Mouse (Mus musculus) right cerebral cortex, postnatal 36 days (tissue): Measurements from ENCODE around the gene Dock1.

Source experiments
- DNase-seq, 2 experiments: peaks; one replicate each; pipeline ENCODE4 v3.0.0; 2022; ENCODE audit warnings: low spot score in 2 of 2, mixed read lengths in 1 of 2

Dock1 gene

GRCm38 (mm10) chr7:134751496-134751895 lies 81.0 kb downstream of the Dock1 start:
- DNase-seq: no peak

DNA sequence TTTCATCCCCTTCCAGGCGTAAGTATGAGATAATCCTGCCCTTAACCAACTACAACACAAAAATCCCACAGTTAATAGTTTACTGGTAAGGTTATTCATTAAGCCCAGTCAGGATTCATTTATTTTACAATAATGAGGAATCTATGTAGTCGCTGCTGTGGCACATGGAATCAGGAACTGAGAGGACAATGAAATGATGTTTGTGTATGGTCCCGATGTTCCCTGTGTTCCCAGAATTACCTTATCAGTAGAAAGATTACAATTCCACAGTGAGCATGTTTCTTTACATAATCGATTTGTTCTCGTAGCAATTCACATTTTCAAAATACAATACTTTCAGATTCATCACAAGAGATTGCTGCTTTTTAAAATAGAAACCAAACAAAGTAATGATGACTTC lies 83.0 kb downstream of the Dock1 start:
- DNase-seq: no peak

DNA sequence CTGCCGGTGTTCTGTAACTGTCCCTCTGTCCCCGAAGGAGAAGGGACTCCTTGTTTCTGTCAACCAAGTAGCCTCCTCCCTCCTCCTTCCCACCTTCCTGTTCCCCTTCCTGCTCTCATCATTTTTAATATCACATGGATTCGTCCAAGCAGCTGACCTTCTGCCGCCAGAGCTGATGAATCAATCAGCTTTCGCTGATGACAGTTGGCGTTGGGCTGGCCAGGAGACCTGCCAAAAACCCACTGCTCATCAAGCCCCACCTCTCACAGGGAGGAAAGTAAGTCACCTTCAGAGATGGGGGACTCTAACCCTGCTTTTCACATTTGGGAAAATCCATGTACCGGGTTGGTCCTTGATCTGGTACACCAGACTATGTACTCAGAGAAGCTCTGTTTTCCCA lies 87.2 kb downstream of the Dock1 start:
- DNase-seq: no peak

DNA sequence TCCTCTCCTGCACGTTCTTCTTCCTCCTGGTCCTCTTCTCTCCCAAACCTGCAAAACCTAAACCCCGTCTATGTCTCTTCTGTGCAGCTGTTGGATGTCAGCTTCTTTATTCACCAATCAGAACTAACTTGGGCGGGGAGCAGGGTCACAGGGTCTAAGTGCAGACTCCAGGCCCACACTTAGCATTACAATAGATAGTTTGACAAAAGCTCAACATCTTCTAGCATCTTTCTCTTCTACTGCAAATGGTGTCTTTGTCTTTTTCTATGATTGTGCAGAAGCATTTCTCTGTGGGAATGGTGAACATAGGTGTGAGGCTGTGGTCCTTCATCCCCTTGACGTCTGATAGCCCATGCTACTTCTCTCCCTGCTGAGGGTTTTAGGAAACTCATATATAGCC lies 91.3 kb downstream of the Dock1 start:
- DNase-seq: no peak

DNA sequence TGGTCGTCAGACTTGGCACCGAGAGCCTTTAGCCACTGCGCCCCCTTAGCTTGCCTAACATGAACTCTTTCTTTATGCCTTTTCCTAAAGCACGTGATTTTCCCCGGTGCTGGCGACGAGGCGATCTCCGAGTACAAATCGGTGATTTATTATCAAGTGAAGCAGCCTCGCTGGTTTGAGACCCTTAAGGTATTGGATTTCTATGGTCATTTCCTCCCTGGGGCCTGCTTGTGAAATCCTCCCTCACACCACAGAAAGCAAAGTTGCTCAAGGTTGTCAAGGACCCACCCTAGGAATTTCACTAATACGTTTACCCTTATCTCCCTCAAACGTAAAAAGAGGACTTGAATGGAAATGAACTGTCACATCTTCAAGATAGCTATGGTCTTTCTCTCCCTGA lies 94.7 kb downstream of the Dock1 start:
- DNase-seq: no peak

DNA sequence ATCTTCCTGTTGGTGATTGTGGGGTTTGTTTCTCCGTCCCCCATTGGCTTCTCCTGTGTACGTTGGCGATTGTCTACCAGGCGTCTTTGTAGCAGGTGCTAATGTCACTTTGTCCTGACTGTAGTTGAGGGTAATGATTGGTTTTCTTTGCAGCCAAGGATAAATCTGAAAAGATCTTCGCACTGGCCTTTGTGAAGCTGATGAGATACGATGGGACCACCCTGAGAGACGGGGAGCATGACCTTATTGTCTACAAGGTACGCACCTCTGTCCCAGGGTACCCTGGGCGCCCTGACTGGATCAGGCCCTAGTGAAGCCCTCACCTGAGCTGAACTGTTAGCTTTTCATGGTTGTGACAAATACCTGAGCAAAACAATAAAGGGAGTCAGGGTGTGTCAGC lies 100.9 kb downstream of the Dock1 start:
- no peak for DNase-seq

- DNase-seq: no peak
Measured at GRCm38 (mm10) chr7:134772363-134772762, 101.9 kb downstream of the Dock1 start.

DNA sequence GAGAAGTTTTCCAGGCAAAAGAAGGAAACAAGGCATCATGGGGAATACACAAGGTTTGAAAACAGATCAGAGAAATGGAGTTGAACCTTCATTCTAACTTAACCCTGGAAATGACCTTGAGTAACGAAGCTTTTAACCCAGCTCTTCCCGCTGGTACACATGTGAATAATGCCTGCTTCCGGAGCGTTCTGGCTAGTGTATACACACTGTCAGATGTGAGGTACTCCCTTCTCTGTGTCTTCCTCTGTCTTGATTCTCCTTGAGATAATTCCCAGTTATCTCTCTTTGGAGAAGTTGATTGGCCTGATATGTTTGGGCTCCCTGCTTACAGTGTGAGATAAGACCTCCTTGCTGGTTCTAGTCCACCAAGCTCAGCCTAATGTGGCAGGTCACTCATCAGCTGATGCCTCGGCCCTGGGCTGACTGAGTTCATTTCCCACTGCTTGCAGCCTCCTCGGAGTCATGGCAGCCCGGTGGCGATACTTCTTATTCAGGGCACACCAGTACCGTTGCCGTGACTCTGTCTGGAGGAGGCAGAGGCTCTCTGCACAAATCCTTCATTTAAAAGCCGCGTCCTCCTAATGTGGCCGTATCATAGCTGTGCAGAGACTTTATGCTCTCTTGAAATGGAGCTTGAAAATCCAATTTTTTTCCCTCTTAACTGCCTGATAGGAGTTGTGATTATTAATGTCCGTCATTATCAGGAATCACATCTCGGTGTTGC lies 102.6 kb downstream of the Dock1 start:
- no peak for DNase-seq

DNA sequence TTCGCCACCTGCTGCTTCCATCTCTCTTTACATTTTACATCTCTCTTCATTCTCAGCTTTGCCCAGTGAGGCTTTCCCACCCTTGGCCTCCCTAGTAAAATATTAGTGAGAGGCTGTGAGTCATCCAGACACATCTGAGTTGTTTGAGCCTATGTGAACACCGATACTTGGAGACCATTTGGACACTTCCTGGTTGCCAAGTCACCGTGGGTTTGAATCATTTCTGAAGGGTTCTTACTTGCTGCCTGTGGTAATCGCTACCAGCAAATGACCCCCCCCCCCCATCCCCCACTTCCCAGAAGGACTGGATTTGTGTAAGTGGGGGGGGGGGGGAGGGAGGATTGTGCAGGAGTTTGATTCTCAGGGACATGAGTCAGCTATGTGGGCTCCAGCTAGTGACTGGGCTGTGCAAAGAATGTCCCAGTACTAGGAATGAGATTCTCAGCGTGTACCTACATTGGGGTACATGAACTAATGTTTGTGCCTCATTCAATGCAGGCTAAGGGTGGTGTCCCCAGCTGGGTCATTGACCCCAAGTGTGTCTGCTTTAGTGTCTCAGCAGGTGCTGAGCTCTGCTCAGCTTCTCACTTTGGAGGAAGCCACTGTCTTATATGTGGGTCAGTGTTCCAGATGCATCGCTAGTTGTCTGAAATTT lies 103.4 kb downstream of the Dock1 start:
- no peak for DNase-seq

GRCm38 (mm10) chr7:134774468-134775162 lies 104.2 kb downstream of the Dock1 start:
- DNase-seq: peak; percentile 45 to 48

DNA sequence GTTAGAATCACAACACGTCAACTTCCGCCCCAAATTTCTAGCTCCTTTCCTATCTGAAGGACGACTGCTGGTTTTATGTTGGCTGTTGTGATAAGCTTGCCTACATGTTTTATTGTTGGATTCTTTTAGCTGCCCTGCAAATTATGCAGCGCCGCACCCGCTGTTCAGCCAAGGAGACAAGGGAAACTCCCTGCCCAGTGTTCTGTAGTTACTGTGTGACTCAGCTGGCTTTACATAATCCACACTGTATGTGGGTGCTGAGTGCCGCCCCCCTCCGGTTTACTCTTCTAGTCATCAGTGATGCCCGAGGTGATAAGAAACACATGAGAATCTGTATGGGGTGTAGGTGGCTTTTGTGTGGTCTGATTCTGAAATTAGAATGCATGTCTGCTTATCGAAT lies 105.2 kb downstream of the Dock1 start:
- DNase-seq: peak; percentile 74 to 84

DNA sequence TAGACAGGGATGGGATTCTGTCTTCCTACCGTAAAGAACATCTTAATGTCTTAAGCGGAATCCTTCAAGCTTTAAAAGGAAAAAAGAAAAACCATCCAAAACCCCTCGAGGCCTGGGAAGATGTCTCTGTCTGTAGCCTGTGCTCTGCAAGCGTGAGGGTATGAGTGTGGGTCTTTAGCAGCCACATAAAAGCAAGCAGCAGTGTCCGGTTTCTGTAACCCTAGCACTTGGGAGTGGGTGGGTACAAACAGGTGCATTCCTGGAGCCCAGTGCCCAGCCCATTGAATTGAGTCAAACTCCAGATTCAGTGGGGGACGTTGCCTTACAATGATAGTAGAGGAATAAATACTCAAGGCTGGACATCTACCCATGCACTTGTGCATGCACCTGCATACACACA lies 105.9 kb downstream of the Dock1 start:
- no peak for DNase-seq

DNA sequence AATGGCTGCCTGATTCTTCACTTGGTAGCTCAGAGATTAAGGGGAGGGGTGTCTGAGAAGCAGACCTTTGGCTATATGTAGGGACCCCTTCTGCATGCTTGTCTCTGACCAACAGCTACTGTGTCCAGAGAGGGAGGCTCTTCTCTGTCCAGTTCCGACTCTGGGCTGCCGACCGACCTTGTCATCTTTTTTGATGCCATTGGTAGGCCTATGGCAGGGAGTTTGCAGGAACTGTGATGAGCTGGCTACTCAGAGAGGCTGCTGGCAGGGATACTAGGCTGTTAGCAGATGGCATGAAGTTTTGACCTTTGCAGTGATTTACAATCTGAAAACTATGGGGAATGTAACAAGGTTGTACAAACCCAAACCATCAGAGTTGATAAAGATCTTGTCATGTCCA lies 109.3 kb downstream of the Dock1 start:
- DNase-seq: no peak

DNA sequence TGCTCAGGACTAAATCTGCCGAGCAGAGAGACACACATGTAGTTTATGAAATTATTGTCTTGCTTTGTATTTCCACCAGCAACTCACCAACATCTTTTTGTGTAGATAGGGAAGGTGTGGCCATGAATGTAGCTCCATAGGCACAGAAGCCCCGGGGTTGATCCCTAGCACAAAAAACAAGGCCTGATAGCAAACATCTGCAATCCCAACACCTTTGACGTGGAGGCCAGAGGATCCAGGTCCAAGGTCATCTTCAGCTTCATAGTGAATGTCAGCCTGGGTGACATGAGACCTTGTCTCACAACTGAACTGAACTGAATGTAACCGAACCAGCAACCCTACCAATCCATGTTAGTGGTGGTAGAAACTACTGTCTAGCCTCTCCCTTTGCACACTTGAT lies 116.7 kb downstream of the Dock1 start:
- no peak for DNase-seq

- DNase-seq: no peak
Measured at GRCm38 (mm10) chr7:134794889-134795288, 124.4 kb downstream of the Dock1 start.

- DNase-seq: peak in 1 of 2 experiments; percentile 21
Measured at GRCm38 (mm10) chr7:134800079-134800478, 129.6 kb downstream of the Dock1 start.

DNA sequence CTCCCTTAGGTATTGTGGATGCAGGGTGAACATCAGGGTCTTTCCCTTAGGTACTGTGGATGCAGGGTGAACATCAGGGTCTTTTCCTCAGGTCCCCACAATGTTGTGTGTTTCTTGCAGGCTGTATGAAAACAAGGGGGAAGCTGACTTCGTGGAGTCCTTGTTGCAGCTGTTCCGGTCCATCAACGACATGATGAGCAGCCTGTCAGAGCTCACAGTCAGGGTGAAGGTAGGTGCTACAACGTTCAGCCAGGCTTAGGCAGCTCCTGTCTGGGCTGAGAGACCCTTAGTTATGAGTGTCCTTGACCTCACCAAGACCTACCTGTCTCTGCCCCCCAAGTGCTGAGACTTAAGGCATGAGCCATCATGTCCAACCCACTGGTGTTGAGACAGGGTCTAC lies 134.0 kb downstream of the Dock1 start:
- no peak for DNase-seq

GRCm38 (mm10) chr7:134806799-134807198 lies 136.3 kb downstream of the Dock1 start:
- DNase-seq: no peak

DNA sequence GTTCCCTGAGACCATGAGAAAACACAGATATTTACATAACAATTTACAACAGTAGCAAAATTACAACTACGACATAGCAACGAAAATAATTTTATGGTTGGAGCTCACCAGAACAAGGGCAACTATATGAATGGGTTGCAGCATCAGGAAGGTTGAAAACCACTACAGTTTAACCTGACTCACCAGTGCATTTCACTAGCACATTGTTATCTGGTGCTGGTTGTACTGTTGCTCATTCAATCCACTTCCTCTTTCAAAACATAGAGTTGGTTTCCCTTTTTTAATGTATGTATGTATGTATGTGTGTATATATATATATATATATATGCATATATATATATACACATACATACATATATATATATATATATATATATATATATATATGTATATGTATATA lies 138.0 kb downstream of the Dock1 start:
- DNase-seq: no peak

GRCm38 (mm10) chr7:134809241-134809975 lies 139.0 kb downstream of the Dock1 start:
- no peak for DNase-seq

DNA sequence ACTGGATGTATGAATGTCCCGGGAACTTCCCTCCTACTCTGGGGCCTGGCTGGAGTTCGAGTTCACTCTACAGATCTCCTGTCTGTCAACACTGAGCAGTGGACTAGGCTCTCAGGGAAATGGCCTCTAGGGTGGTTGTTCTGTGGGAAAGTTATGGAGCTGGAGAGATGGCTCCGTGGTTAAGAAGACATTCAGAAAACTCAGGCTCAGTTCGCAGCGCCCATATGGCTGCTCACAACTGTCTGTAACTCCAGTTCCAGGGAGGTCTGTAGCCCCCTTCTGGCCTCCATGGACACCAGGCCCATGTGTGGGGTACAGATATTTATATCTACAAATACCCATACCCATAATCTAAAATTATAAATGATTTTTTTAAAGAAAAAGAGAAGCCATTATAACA lies 148.0 kb downstream of the Dock1 start:
- DNase-seq: no peak

GRCm38 (mm10) chr7:134821264-134821663 lies 150.8 kb downstream of the Dock1 start:
- no peak for DNase-seq
